Mouse (Mus musculus): ENCODE data around the gene Tjp3.

The Tjp3 gene

DNA sequence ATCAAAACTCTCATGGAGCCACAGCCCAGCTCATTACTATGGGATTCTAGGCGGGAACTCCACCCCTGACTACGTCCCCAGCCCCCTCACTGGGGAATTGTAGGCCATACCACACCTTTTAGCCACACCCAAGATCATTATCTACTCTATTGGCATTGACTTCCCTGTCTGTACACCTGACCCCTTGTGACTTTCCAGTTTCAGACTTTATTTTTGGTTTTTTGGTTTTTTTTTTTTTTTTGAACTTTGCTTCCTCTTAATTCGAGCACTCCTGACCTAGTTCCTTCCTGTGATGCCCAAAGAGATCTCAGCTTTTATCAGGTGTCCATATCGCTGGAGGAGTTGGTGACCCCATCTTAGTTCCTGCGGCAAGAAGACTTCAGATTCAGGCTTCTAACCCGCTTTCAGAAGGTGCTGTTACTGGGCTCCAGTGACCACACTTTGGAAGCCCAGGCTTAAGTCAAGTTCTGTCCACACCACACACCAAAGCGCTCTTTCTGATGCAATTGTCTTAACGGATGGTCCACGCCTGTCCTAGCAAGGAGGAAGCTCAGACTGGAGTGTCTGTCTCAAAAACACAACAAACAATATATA, at the start of gene Tjp3:
Gene Tjp3, minus strand, starts transcription at position 71 of the 594 bp plus-strand sequence.
- DNase-seq = no peak

DNA sequence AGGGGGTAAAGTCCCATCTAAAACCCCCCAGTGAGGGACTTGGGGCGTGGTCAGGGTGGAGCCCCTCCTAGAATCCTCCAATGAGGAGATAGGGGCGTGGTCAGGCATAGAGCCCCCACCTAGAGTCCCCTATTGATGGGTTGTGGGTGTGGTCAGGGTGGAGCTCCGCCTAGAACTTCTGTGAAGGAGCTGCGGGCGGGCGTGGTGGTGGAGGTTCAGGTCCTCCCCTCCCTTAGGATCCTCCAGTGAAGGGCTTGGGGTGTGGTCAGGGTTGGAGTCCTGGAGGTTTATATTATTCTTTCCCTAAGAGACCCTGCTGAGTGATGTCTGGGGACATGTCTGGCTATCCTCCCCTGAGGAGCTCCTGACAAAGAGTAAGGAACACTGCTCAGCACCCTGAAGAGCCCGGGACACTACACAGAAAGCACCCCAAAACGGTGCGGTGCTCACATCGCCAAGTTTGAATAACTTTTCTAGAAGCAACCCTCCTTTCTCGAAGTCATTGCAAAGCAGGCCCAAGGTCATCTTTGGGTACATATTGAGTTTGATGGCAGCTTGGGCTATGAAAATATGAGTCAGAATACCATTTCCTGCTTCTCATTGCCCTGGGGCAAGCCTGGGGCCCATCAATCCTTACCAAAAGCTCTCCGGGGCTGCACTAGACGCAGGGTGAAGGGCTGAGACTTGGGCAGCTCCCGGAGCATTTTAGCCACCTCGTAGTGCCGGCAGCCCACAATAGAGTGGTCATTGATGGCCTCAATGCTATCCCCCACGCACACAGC, 49.4 kb upstream of the Tjp3 start:
- no peak for DNase-seq

- DNase-seq = no peak
These were observed 45.2 kb upstream of the Tjp3 start for GRCm38 (mm10) chr10:81336558-81336957.

DNA sequence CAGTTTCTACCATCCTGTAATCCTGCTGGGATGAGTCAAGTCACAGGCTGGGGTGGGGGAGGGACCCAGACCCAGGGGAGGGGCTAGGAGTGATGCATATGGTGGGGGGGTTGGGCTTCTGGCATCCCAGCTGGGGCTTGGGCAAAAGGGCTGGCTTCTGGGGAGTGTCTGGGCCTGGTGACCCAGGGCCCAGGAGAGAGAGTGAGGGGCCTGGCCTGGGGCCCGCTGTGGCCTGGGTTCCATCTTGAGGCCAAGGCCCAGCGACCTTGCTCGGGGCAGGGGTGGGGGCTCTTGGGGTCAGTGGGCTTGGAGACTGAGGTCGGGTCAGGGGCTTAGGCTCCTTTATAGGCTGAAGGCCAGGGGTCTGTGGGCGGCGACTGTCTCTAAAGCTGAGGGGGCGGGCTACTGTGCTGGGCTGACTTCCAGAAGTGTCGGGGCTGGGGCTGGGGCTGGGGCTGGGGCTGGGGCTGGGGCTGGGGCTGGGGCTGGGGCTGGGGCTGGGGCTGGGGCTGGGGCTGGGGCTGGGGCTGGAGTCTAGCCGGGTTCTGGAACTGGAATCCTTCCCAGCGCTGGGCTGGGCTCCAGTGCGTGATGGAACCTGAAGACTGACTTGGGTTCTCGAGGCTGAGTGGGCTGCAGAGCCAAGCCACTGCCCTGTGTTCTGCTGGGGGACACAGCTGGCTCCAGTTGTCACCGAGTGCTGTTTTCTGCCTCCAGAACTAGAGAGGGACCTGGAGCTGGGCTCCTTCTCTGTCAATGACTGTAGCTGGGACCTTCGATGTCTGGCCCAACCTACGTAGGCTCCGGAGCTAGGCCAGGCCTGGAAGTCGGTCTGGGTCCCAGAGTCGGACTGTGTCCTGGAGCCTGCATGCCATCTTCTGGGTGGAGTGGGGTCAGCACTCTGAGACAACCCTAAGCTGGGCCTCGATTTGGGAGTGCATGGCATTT, 44.3 kb upstream of the Tjp3 start:
- no peak for DNase-seq

GRCm38 (mm10) chr10:81334324-81334723, 42.9 kb upstream of the Tjp3 start:
- DNase-seq = no peak

DNA sequence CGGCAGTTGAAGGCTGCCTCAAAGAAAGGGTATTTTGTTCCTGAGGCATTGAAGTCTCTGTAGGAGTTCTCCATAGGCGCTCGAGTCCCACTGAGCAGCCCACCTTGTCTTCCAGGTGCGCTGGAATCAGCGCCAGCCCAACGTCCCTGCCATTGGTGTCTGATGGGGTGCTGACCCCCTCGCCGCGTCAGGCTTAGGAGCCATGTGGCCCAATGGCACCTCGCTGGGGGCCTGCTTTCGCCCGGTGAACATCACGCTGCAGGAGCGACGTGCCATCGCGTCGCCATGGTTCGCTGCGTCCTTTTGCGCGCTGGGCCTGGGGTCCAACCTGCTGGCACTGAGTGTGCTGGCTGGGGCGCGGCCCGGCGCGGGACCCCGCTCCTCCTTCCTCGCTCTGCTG, 40.9 kb upstream of the Tjp3 start:
- DNase-seq = no peak

- no peak for DNase-seq
These were observed 38.6 kb upstream of the Tjp3 start for GRCm38 (mm10) chr10:81330007-81330406.

GRCm38 (mm10) chr10:81329194-81329975, 38.0 kb upstream of the Tjp3 start:
- DNase-seq = peak; percentile 63 to 68

- DNase-seq = peak; percentile 58 to 63
These were observed 37.0 kb upstream of the Tjp3 start, which contains the start of gene Tbxa2r for GRCm38 (mm10) chr10:81328386-81328785. TSS of gene Tbxa2r (plus strand) at chr10:81328731.

DNA sequence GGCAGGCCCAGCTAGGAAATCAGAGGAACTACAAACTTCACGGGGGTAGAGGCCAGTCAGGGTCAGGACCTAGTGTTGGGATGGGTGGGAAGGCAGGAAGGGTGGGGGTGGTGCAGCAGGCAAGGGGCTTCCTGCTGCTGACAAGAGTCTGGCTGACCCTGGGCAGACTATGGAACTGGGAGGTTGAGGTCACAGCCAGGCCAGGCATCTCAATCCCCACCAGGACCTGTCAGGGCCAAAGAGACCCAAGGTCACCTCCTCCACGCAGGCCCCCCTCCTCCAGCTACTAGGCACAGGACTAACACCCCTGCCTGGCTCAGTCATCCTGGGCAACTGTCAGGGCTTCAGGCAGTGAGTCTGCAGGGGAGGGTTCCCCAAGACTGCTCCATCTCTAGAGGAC, 36.6 kb upstream of the Tjp3 start:
- no peak for DNase-seq

DNA sequence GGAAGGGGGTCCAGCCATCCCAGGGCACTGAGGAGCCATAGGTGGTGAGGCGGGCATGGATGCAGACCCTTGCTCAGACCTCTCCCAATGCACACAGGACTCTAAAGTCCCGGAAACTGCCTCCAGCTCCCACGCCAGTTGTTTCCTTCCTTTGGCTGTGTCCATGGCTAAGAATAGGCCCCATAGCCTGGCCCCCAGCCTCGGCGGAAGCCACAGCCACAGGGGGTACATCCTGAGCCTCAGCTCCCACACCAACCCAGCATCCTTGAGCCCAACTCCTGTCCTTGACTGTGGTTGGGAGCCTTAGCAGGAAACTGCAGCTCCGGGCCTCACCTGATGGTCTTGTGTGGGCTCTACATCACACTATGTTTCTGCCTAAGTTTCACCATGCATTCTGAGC, 35.5 kb upstream of the Tjp3 start:
- no peak for DNase-seq

- no peak for DNase-seq
These were observed 34.4 kb upstream of the Tjp3 start for GRCm38 (mm10) chr10:81325781-81326180.

- no peak for DNase-seq
These were observed 33.8 kb upstream of the Tjp3 start for GRCm38 (mm10) chr10:81325176-81325575.

GRCm38 (mm10) chr10:81323791-81324530, 32.6 kb upstream of the Tjp3 start:
- no peak for DNase-seq

GRCm38 (mm10) chr10:81323141-81323775, 31.9 kb upstream of the Tjp3 start:
- no peak for DNase-seq

DNA sequence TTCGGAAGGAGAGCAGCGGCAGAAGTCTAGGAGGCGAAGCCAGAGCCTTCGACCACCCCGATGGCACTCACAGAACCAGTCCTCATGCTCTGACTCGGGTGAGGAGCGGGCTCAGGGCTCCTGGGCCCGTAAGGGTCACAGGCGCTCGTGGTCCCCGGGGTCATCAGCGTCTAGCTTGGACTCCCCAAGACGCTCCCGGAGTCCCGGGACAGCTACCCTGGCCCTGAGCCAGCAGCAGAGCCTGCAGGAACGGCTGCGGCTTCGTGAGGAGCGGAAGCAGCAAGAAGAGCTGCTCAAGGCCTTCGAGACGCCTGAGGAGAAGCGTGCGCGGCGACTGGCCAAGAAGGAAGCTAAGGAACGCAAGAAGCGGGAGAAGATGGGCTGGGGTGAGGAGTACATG, 31.1 kb upstream of the Tjp3 start:
- DNase-seq = peak in 1 of 2 experiments; percentile 16

DNA sequence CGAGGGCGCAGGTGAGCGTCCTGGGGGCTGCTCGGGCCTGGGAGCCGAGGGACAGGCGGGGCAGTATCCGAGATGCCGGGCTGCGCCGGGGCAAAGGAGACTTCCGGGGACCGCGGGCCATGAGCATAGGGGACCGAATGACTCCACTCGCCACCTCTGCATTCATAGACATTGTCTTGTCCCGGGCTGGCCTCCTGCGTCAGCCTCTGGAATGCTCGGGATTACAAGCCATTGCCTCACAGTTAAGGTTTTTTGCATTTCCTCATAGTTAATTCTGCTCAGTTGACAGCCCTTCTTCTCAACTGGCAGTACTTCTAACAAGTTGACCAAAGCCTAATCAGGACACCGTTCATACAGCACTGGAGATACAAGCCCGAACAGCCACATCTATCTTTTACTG, 30.1 kb upstream of the Tjp3 start:
- no peak for DNase-seq

GRCm38 (mm10) chr10:81320550-81321347, 29.4 kb upstream of the Tjp3 start, which contains the start of gene Cactin:
TSS of gene Cactin (plus strand) at chr10:81321103.
- peak; percentile 97 to 99 for DNase-seq

GRCm38 (mm10) chr10:81319741-81320549, 28.6 kb upstream of the Tjp3 start:
- peak in 1 of 2 experiments; percentile 93 for DNase-seq

Measured in spleen, adult 18-20 months (tissue).